Mouse (Mus musculus) heart, embryonic 12.5 days (tissue): ENCODE results near the gene Galc. TPM values are rescaled to one million over a fixed set of nuclear protein-coding genes. Genes with fewer than 3 reads are reported as not detected.

Experiments
- ATAC-seq: fragments of 200-750 bp; cut with Nextera tagmentation; 2 replicates; pipeline ENCODE4 v1.8.0; 2017; ENCODE audit warnings: moderate TSS enrichment, moderate library complexity; ENCODE audit not compliant: insufficient number of reproducible peaks, low FRiP score
- H3K27ac ChIP-seq: fragments of 300-500 bp; sonication (generic); 2 replicates; pipeline ENCODE4 v1.5.1; 2016; ENCODE audit warnings: mild to moderate bottlenecking, moderate library complexity; ENCODE audit not compliant: poor library complexity, severe bottlenecking
- H3K27me3 ChIP-seq: fragments of 300-500 bp; sonication (generic); replicated peaks from 2 replicates; pipeline ENCODE4 v1.6.1; 2016; ENCODE audit warnings: mild to moderate bottlenecking, moderate library complexity
- H3K36me3 ChIP-seq: fragments of 300-500 bp; sonication (generic); 2 replicates; pipeline ENCODE4 v1.6.1; 2016; ENCODE audit warnings: mild to moderate bottlenecking, moderate library complexity
- H3K4me1 ChIP-seq: fragments of 300-500 bp; sonication (generic); replicated peaks from 2 replicates; pipeline ENCODE4 v1.6.1; 2016; ENCODE audit warnings: mild to moderate bottlenecking
- H3K4me2 ChIP-seq: fragments of 300-500 bp; sonication (generic); 2 replicates; pipeline ENCODE4 v1.6.1; 2016; ENCODE audit warnings: mild to moderate bottlenecking, moderate library complexity
- H3K4me3 ChIP-seq: fragments of 300-500 bp; sonication (generic); 2 replicates; pipeline ENCODE4 v1.5.1; 2016; ENCODE audit warnings: mild to moderate bottlenecking
- H3K9ac ChIP-seq: fragments of 300-500 bp; sonication (generic); 2 replicates; pipeline ENCODE4 v1.6.1; 2016; ENCODE audit warnings: mild to moderate bottlenecking, moderate library complexity
- H3K9me3 ChIP-seq: fragments of 300-500 bp; sonication (generic); replicated peaks from 2 replicates; pipeline ENCODE4 v1.6.1; 2016; ENCODE audit warnings: mild to moderate bottlenecking, moderate library complexity
- WGBS: fragments of 180-500 bp; shearing (Covaris S2); methylation state at CpG from one replicate; pipeline ENCODE4 v1.1.7; 2016; 5-methylcytosine and 5-hydroxymethylcytosine counted together
- polyA plus RNA-seq: library from polyadenylated mRNA; unstranded; fragments of >200 nt; fragmentation: Nextera tagmentation; extraction: Ambion mirVana; gene quantifications from 2 replicates; pipeline ENCODE4 v1.2.1, GENCODE M21; 2016

Gene Galc
- polyA plus RNA-seq, 1 experiment from 2014 or later = 8.5 TPM

GRCm38 (mm10) chr12:98280530-98280929, 21.3 kb upstream of the Galc start:
- Histone ChIP-seq H3K4me2 (no peak overlapping the region), H3K27ac (no peak overlapping the region), H3K4me1 (peaks cover 8% of the 10 kb centered on the region), H3K27me3 (no peaks in the 10 kb centered on the region), H3K36me3 (no peaks in the 10 kb centered on the region), H3K9me3 (no peaks in the 10 kb centered on the region), H3K4me3 (no peak overlapping the region), H3K9ac (no peak overlapping the region)
- WGBS = 26% methylated on average over 5 of the region's 5 CpGs
- ATAC-seq = no peak

GRCm38 (mm10) chr12:98272433-98272832, 13.2 kb upstream of the Galc start:
- H3K27me3 ChIP-seq = no peaks in the 10 kb centered on the region
- no peak for ATAC-seq

GRCm38 (mm10) chr12:98270810-98271566, 11.7 kb upstream of the Galc start:
- H3K27me3 ChIP-seq = no peaks in the 10 kb centered on the region
- H3K36me3 ChIP-seq = no peaks in the 10 kb centered on the region
- no peak overlapping the region for H3K27ac ChIP-seq
- H3K9me3 ChIP-seq = no peaks in the 10 kb centered on the region
- WGBS = 64% methylated on average over 12 of the region's 12 CpGs
- no peak overlapping the region for H3K9ac ChIP-seq
- H3K4me1 ChIP-seq = no peaks in the 10 kb centered on the region
- no peak overlapping the region for H3K4me2 ChIP-seq
- ATAC-seq = no peak
- H3K4me3 ChIP-seq = no peak overlapping the region

More at GRCm38 (mm10) chr12:98272433-98272832, 13.2 kb upstream of the Galc start:
- Histone ChIP-seq H3K9ac (no peak overlapping the region), H3K36me3 (no peaks in the 10 kb centered on the region), H3K27ac (no peak overlapping the region), H3K4me2 (no peak overlapping the region), H3K4me1 (no peaks in the 10 kb centered on the region), H3K9me3 (no peaks in the 10 kb centered on the region), H3K4me3 (no peak overlapping the region)
- WGBS = 43% methylated on average over 7 of the region's 7 CpGs

- ATAC-seq = no peak
- Histone ChIP-seq H3K4me3 (no peak overlapping the region), H3K9ac (no peak overlapping the region), H3K27ac (no peak overlapping the region), H3K36me3 (no peaks in the 10 kb centered on the region), H3K4me1 (no peaks in the 10 kb centered on the region), H3K4me2 (peak overlapping the region; percentile 43; the same call in 1 of the 2 replicates), H3K9me3 (no peaks in the 10 kb centered on the region), H3K27me3 (no peaks in the 10 kb centered on the region)
- 57% methylated on average over 17 of the region's 17 CpGs for WGBS
Observed at GRCm38 (mm10) chr12:98269791-98270745, 10.8 kb upstream of the Galc start.

GRCm38 (mm10) chr12:98268441-98269369, 9.4 kb upstream of the Galc start, which contains the start of gene Gpr65:
TSS of gene Gpr65 (plus strand) at chr12:98268635.
- Histone ChIP-seq H3K27ac (no peak within 1 kb of the TSS), H3K36me3 (no peaks in the 10 kb centered on the region), H3K9ac (no peak within 1 kb of the TSS), H3K4me1 (peaks cover 6% of the 10 kb centered on the region), H3K4me2 (no peak within 1 kb of the TSS), H3K4me3 (no peak within 1 kb of the TSS), H3K27me3 (no peaks in the 10 kb centered on the region), H3K9me3 (no peaks in the 10 kb centered on the region)
- WGBS = 85% methylated on average over 13 of the region's 13 CpGs
- no peak for ATAC-seq

GRCm38 (mm10) chr12:98265697-98266096, 6.4 kb upstream of the Galc start:
- Histone ChIP-seq H3K4me1 (peaks cover 6% of the 10 kb centered on the region), H3K27ac (no peak overlapping the region), H3K27me3 (no peaks in the 10 kb centered on the region), H3K9me3 (no peaks in the 10 kb centered on the region), H3K9ac (no peak overlapping the region), H3K36me3 (no peaks in the 10 kb centered on the region), H3K4me3 (no peak overlapping the region), H3K4me2 (no peak overlapping the region)
- 84% methylated on average over 9 of the region's 9 CpGs for WGBS
- no peak for ATAC-seq

- Histone ChIP-seq H3K4me2 (peak overlapping the region; percentile 81), H3K36me3 (no peaks in the 10 kb centered on the region), H3K4me3 (peak overlapping the region; percentile 86), H3K9ac (peak overlapping the region; percentile 93), H3K27ac (peak overlapping the region; percentile 97), H3K9me3 (no peaks in the 10 kb centered on the region), H3K27me3 (no peaks in the 10 kb centered on the region), H3K4me1 (peaks cover 14% of the 10 kb centered on the region)
- ATAC-seq = no peak
- 1% methylated on average over 12 of the region's 12 CpGs for WGBS
Observed at GRCm38 (mm10) chr12:98259518-98259852, 226 bp upstream of the Galc start.

GRCm38 (mm10) chr12:98258371-98258844, 851 bp downstream of the Galc start:
- no peaks in the 10 kb centered on the region for H3K27me3 ChIP-seq
- peak overlapping the region; percentile 93 for H3K9ac ChIP-seq
- no peaks in the 10 kb centered on the region; the same call in 1 of the 2 replicates for H3K36me3 ChIP-seq
- H3K27ac ChIP-seq = peak overlapping the region; percentile 97
- peak overlapping the region; percentile 86 for H3K4me3 ChIP-seq
- under 1% methylated on average over 8 of the region's 8 CpGs for WGBS
- no peak for ATAC-seq
- peaks cover 8% of the 10 kb centered on the region; the same call in 1 of the 2 replicates for H3K4me1 ChIP-seq
- no peaks in the 10 kb centered on the region for H3K9me3 ChIP-seq
- H3K4me2 ChIP-seq = peak overlapping the region; percentile 81

- Histone ChIP-seq H3K4me2 (no peak overlapping the region), H3K4me1 (peaks cover 8% of the 10 kb centered on the region; the same call in 1 of the 2 replicates), H3K9ac (no peak overlapping the region), H3K4me3 (no peak overlapping the region), H3K9me3 (no peaks in the 10 kb centered on the region), H3K27me3 (no peaks in the 10 kb centered on the region), H3K27ac (no peak overlapping the region), H3K36me3 (peaks cover 7% of the 10 kb centered on the region; the same call in 1 of the 2 replicates)
- 70% methylated on average over 13 of the region's 13 CpGs for WGBS
- ATAC-seq = no peak
Observed at GRCm38 (mm10) chr12:98255373-98255995, 3.8 kb downstream of the Galc start.

- H3K27me3 ChIP-seq = no peaks in the 10 kb centered on the region
- ATAC-seq = no peak
- peaks cover 5% of the 10 kb centered on the region; the same call in 1 of the 2 replicates for H3K4me1 ChIP-seq
- 76% methylated on average over 2 of the region's 2 CpGs for whole genome bisulfite sequencing
- no peak overlapping the region for H3K4me3 ChIP-seq
- H3K27ac ChIP-seq = no peak overlapping the region
- H3K36me3 ChIP-seq = peaks cover 14% of the 10 kb centered on the region; the same call in 1 of the 2 replicates
- H3K4me2 ChIP-seq = no peak overlapping the region
- H3K9ac ChIP-seq = no peak overlapping the region
- no peaks in the 10 kb centered on the region for H3K9me3 ChIP-seq
Observed at GRCm38 (mm10) chr12:98252417-98252816, 6.8 kb downstream of the Galc start.
